Mouse (Mus musculus) forebrain, embryonic 14.5 days (tissue): ENCODE measurements at regions not wholly inside any gene's neighbourhood (a gene's known extent, or its start where the extent isn't known, plus 50 kb on each side); places are given as distances from the start of the nearest gene placed in this dataset.
A peak's percentile ranks its signal among the peaks of the same experiment; 100 is the strongest.

Experiments
- ATAC-seq: fragments of 200-750 bp; cut with Nextera tagmentation; 2 replicates; pipeline ENCODE4 v1.8.0; 2017; ENCODE audit warnings: mild to moderate bottlenecking, moderate library complexity
- DNase-seq: peaks from one replicate; pipeline ENCODE4 v3.0.0-alpha.2; 2015; ENCODE audit warnings: low spot score
- H3K27ac ChIP-seq: fragments of 300-500 bp; sonication (generic); 2 replicates; pipeline ENCODE4 v1.5.1; 2014; ENCODE audit warnings: low read depth, mild to moderate bottlenecking, control low read depth, low read length, moderate library complexity
- H3K27me3 ChIP-seq: fragments of 300-500 bp; sonication (generic); replicated peaks from 2 replicates; pipeline ENCODE4 v1.6.1; 2014; ENCODE audit warnings: low read length, control low read depth, mixed read lengths; ENCODE audit not compliant: control insufficient read depth, insufficient read depth
- H3K36me3 ChIP-seq: fragments of 300-500 bp; sonication (generic); 2 replicates; pipeline ENCODE4 v1.6.1; 2014; ENCODE audit warnings: low read length, control low read depth; ENCODE audit not compliant: control insufficient read depth, insufficient read depth
- H3K4me1 ChIP-seq: fragments of 300-500 bp; sonication (generic); 2 replicates; pipeline ENCODE4 v1.6.1; 2014; ENCODE audit warnings: antibody characterized with exemption, low read length, control low read depth; ENCODE audit not compliant: control insufficient read depth, insufficient read depth
- H3K4me2 ChIP-seq: fragments of 300-500 bp; sonication (generic); 2 replicates; pipeline ENCODE4 v1.6.1; 2014; ENCODE audit warnings: mild to moderate bottlenecking, control low read depth, low read length
- H3K4me3 ChIP-seq: fragments of 300-500 bp; sonication (generic); 2 replicates; pipeline ENCODE4 v1.5.1; 2014; ENCODE audit warnings: low read depth, low read length, control low read depth
- H3K9ac ChIP-seq: fragments of 300-500 bp; sonication (generic); 2 replicates; pipeline ENCODE4 v1.6.1; 2014; ENCODE audit warnings: mild to moderate bottlenecking, low read length, control low read depth, moderate library complexity
- H3K9me3 ChIP-seq: fragments of 300-500 bp; sonication (generic); replicated peaks from 2 replicates; pipeline ENCODE4 v1.6.1; 2016; ENCODE audit warnings: low read length, control low read depth, mixed read lengths; ENCODE audit not compliant: control insufficient read depth
- WGBS: fragments of 180-500 bp; shearing (Covaris S2); extraction: QIAGEN DNeasy Blood & Tissue Kit; methylation state at CpG from one replicate; pipeline ENCODE4 v1.1.7; 2014; 5-methylcytosine and 5-hydroxymethylcytosine counted together

- Histone ChIP-seq H3K9ac (no peak overlapping the region), H3K4me1 (no peaks in the 10 kb centered on the region), H3K36me3 (no peaks in the 10 kb centered on the region), H3K27ac (no peak overlapping the region), H3K4me2 (no peak overlapping the region), H3K27me3 (no peaks in the 10 kb centered on the region), H3K4me3 (no peak overlapping the region), H3K9me3 (no peaks in the 10 kb centered on the region)
- WGBS = 87% methylated on average over 8 of the region's 8 CpGs
- DNase-seq = peak; percentile 1
- ATAC-seq = no peak
Measured at GRCm38 (mm10) chr7:36829710-36830109, 131.8 kb downstream of the Tshz3 start.

GRCm38 (mm10) chr7:36830155-36830554 is 132.2 kb downstream of the Tshz3 start:
- no peak overlapping the region for H3K9ac ChIP-seq
- 86% methylated on average over 2 of the region's 2 CpGs for WGBS
- no peaks in the 10 kb centered on the region for H3K9me3 ChIP-seq
- no peaks in the 10 kb centered on the region for H3K27me3 ChIP-seq
- no peaks in the 10 kb centered on the region for H3K36me3 ChIP-seq
- H3K4me1 ChIP-seq = no peaks in the 10 kb centered on the region
- no peak for DNase-seq
- no peak overlapping the region for H3K27ac ChIP-seq
- ATAC-seq = no peak
- H3K4me3 ChIP-seq = no peak overlapping the region
- H3K4me2 ChIP-seq = no peak overlapping the region

- H3K4me2 ChIP-seq = no peak overlapping the region
- H3K27ac ChIP-seq = no peak overlapping the region
- no peaks in the 10 kb centered on the region for H3K36me3 ChIP-seq
- H3K27me3 ChIP-seq = no peaks in the 10 kb centered on the region
- no peak overlapping the region for H3K4me3 ChIP-seq
- H3K9me3 ChIP-seq = no peaks in the 10 kb centered on the region
- WGBS = 90% methylated on average over 2 of the region's 2 CpGs
- no peak for ATAC-seq
- H3K9ac ChIP-seq = no peak overlapping the region
- 0 out of 2 replicates have a peak, but pooled peaks cover 3% of the 10 kb centered on the region for H3K4me1 ChIP-seq
- no peak for DNase-seq
Measured at GRCm38 (mm10) chr7:36848279-36848678, 150.4 kb downstream of the Tshz3 start.

GRCm38 (mm10) chr7:36851275-36851889 is 153.5 kb downstream of the Tshz3 start:
- Histone ChIP-seq H3K4me1 (0 out of 2 replicates have a peak, but pooled peaks cover 3% of the 10 kb centered on the region), H3K4me3 (no peak overlapping the region), H3K4me2 (no peak overlapping the region), H3K9ac (no peak overlapping the region), H3K27me3 (no peaks in the 10 kb centered on the region), H3K9me3 (no peaks in the 10 kb centered on the region), H3K27ac (no peak overlapping the region), H3K36me3 (no peaks in the 10 kb centered on the region)
- WGBS = 85% methylated on average over 4 of the region's 4 CpGs
- DNase-seq (no peak), ATAC-seq (no peak)

- H3K27ac ChIP-seq = no peak overlapping the region
Measured at GRCm38 (mm10) chr7:36854308-36854707, 156.4 kb downstream of the Tshz3 start.

GRCm38 (mm10) chr7:36859428-36859827 is 161.5 kb downstream of the Tshz3 start:
- Histone ChIP-seq H3K36me3 (no peaks in the 10 kb centered on the region), H3K4me2 (no peak overlapping the region), H3K4me1 (no peaks in the 10 kb centered on the region), H3K4me3 (no peak overlapping the region), H3K9me3 (no peaks in the 10 kb centered on the region), H3K27me3 (no peaks in the 10 kb centered on the region), H3K9ac (no peak overlapping the region), H3K27ac (no peak overlapping the region)
- DNase-seq (no peak), ATAC-seq (no peak)
- 90% methylated on average over 7 of the region's 7 CpGs for WGBS

More at GRCm38 (mm10) chr7:36854308-36854707, 156.4 kb downstream of the Tshz3 start:
- H3K4me3 ChIP-seq = no peak overlapping the region
- no peak for DNase-seq
- no peaks in the 10 kb centered on the region for H3K9me3 ChIP-seq
- no peaks in the 10 kb centered on the region for H3K27me3 ChIP-seq
- H3K36me3 ChIP-seq = no peaks in the 10 kb centered on the region
- no peaks in the 10 kb centered on the region for H3K4me1 ChIP-seq
- no peak overlapping the region for H3K9ac ChIP-seq
- no peak for ATAC-seq
- no peak overlapping the region for H3K4me2 ChIP-seq

- Histone ChIP-seq H3K4me3 (no peak overlapping the region), H3K27me3 (no peaks in the 10 kb centered on the region), H3K9me3 (no peaks in the 10 kb centered on the region), H3K4me1 (no peaks in the 10 kb centered on the region), H3K9ac (no peak overlapping the region), H3K36me3 (no peaks in the 10 kb centered on the region), H3K27ac (no peak overlapping the region), H3K4me2 (no peak overlapping the region)
- no peak for ATAC-seq
- no peak for DNase-seq
- 94% methylated on average over 7 of the region's 7 CpGs for WGBS
Measured at GRCm38 (mm10) chr7:36862481-36862880, 164.6 kb downstream of the Tshz3 start.

- WGBS = 89% methylated on average over 5 of the region's 5 CpGs
- no peak for ATAC-seq
Measured at GRCm38 (mm10) chr7:36863745-36864144, 165.8 kb downstream of the Tshz3 start.

GRCm38 (mm10) chr7:36864675-36865074 is 166.8 kb downstream of the Tshz3 start:
- Histone ChIP-seq H3K27me3 (no peaks in the 10 kb centered on the region), H3K36me3 (no peaks in the 10 kb centered on the region), H3K4me2 (no peak overlapping the region), H3K9ac (no peak overlapping the region), H3K4me1 (no peaks in the 10 kb centered on the region), H3K27ac (no peak overlapping the region), H3K4me3 (no peak overlapping the region), H3K9me3 (no peaks in the 10 kb centered on the region)
- 79% methylated on average over 4 of the region's 4 CpGs for WGBS
- DNase-seq (no peak), ATAC-seq (no peak)

More at GRCm38 (mm10) chr7:36863745-36864144, 165.8 kb downstream of the Tshz3 start:
- DNase-seq = no peak
- Histone ChIP-seq H3K4me2 (no peak overlapping the region), H3K4me1 (no peaks in the 10 kb centered on the region), H3K36me3 (no peaks in the 10 kb centered on the region), H3K27ac (no peak overlapping the region), H3K9me3 (no peaks in the 10 kb centered on the region), H3K4me3 (no peak overlapping the region), H3K27me3 (no peaks in the 10 kb centered on the region), H3K9ac (no peak overlapping the region)
